ENCODE assay signal across 18 mouse cellular contexts in genomic region chr9:87822276-87822675, GRCm38 (mm10).
DNase-seq lines count a peak whose midpoint lies in the region; ATAC-seq and TF ChIP-seq lines count a peak whose summit lies in the region.
"Had no signal": no experiment of that assay in that cellular context is flagged by ENCODE, and none has a peak within 500 bp of the region (broad histone marks: within the 10 kb centered on the region; RNA-seq: fewer than 3 reads in every experiment).

No protein-coding gene starts in this region.

- dilution Hi-C loops in CH12.LX (cut with MboI; ENCODE audit: extremely low pct_ligation_motif_present, extremely low pct_unique_long_range_greater_than_20kb, low sequenced_read_pairs): no loop called here

- in situ Hi-C loops in CH12.LX (cut with MboI; ENCODE audit: low pct_ligation_motif_present, low pct_unique_long_range_greater_than_20kb, low sequenced_read_pairs): no loop called here

- 0 out of 2 replicates have a peak overlapping the region, but pooled peaks have one; percentile 12 for H3K4me2 ChIP-seq in CH12.LX (ENCODE audit: insufficient read depth, low read depth, poor library complexity, severe bottlenecking)
- H3K4me2 ChIP-seq: forebrain, embryonic 13.5 days; heart, embryonic 12.5 days; hindbrain, embryonic 14.5 days; kidney, embryonic 15.5 days had no signal

- no peak for TF ChIP-seq POLR2A in cerebellum, adult 2 months (IDR thresholded peaks at IDR 0.05; ENCODE audit: borderline replicate concordance, insufficient read depth, low read length)
- no peak for TF ChIP-seq POLR2A in CH12.LX (IDR thresholded peaks at IDR 0.05; ENCODE audit: low read depth, low read length)
- TF ChIP-seq POLR2A in brain, embryonic 14.5 days (IDR thresholded peaks at IDR 0.05; ENCODE audit: borderline replicate concordance, extremely low read depth, insufficient read depth, insufficient read length, poor library complexity, severe bottlenecking): no peak

- no peak overlapping the region for H3K27ac ChIP-seq in cerebellum, adult 2 months (ENCODE audit: insufficient read depth, low read length)
- no peak overlapping the region for H3K27ac ChIP-seq in CH12.LX (ENCODE audit: insufficient read depth, low read depth)
- H3K27ac ChIP-seq: embryonic facial prominence, embryonic 10.5 days; forebrain, embryonic 13.5 days; hindbrain, embryonic 10.5 days; hindbrain, embryonic 14.5 days; kidney, embryonic 15.5 days had no signal

- TF ChIP-seq CTCF in cerebellum, adult 2 months (IDR thresholded peaks at IDR 0.05; ENCODE audit: borderline replicate concordance, insufficient read depth, low read depth, low read length): no peak
- no peak for TF ChIP-seq CTCF in CH12.LX (conservative IDR thresholded peaks at IDR 0.05 in 1 of 2, IDR thresholded peaks at IDR 0.05 in 1 of 2; ENCODE audit: low read depth in 2 of 2, low read length in 2 of 2)
- no peak for TF ChIP-seq CTCF in brain, embryonic 14.5 days (IDR thresholded peaks at IDR 0.05; ENCODE audit: borderline replicate concordance, extremely low read depth, insufficient read depth, insufficient read length)

- H3K4me1 ChIP-seq in cerebellum, adult 2 months (ENCODE audit: control insufficient read depth, insufficient read depth, low read length): no peaks in the 10 kb centered on the region
- 0 out of 4 replicates have a peak, but pooled peaks cover 0 to 2% of the 10 kb centered on the region in 2 experiments for H3K4me1 ChIP-seq in CH12.LX (ENCODE audit: control insufficient read depth in 1 of 2, insufficient read depth in 2 of 2)
- H3K4me1 ChIP-seq: forebrain, embryonic 13.5 days; heart, embryonic 12.5 days; hindbrain, embryonic 10.5 days; kidney, embryonic 15.5 days had no signal

- no peaks in the 10 kb centered on the region for H3K79me2 ChIP-seq in CH12.LX (replicated peaks; ENCODE audit: control insufficient read depth, extremely low read depth, insufficient read depth, poor library complexity, severe bottlenecking)

- H3K27me3 ChIP-seq in cerebellum, adult 2 months (ENCODE audit: control insufficient read depth, insufficient read depth, low read length): no peaks in the 10 kb centered on the region; the same call in 1 of the 2 replicates
- no peaks in the 10 kb centered on the region for H3K27me3 ChIP-seq in CH12.LX (replicated peaks)
- H3K27me3 ChIP-seq: forebrain, embryonic 13.5 days; kidney, embryonic 15.5 days had no signal

- H3K9me3 ChIP-seq in CH12.LX (replicated peaks; ENCODE audit: low read length): no peaks in the 10 kb centered on the region
- H3K9me3 ChIP-seq: embryonic facial prominence, embryonic 10.5 days; forebrain, embryonic 13.5 days; heart, embryonic 12.5 days; hindbrain, embryonic 10.5 days; kidney, embryonic 15.5 days had no signal

- no peaks in the 10 kb centered on the region for H3K36me3 ChIP-seq in CH12.LX (replicated peaks in 1 of 2; ENCODE audit: control insufficient read depth in 1 of 2, insufficient read depth in 1 of 2, low read length in 1 of 2)
- H3K36me3 ChIP-seq: embryonic facial prominence, embryonic 10.5 days; heart, embryonic 12.5 days; hindbrain, embryonic 10.5 days; kidney, embryonic 15.5 days had no signal

- no peak for ATAC-seq in cerebellum, adult (ENCODE audit: insufficient number of reproducible peaks, low FRiP score, low TSS enrichment)
- ATAC-seq: forebrain, embryonic 13.5 days; intestine, embryonic 16.5 days had no signal

- H3K4me3 ChIP-seq in cerebellum, adult 2 months (replicated peaks; ENCODE audit: insufficient read depth, low read depth, low read length): no peak overlapping the region
- no peak overlapping the region for H3K4me3 ChIP-seq in CH12.LX (replicated peaks in 1 of 3; ENCODE audit: low read depth in 2 of 3, low read length in 2 of 3, poor library complexity in 1 of 3)
- H3K4me3 ChIP-seq: embryonic facial prominence, embryonic 10.5 days; forebrain, embryonic 13.5 days; heart, embryonic 12.5 days; hindbrain, embryonic 10.5 days; kidney, embryonic 15.5 days had no signal

- 35% methylated on average over 5 of the region's 5 CpGs for WGBS in cerebellum, adult 2 months

- intact Hi-C loops in left cerebral cortex, postnatal 4 days (cut with DNase I): no loop called here

- no peak overlapping the region for H3K9ac ChIP-seq in CH12.LX (ENCODE audit: insufficient read depth, low read depth)
- H3K9ac ChIP-seq: forebrain, embryonic 13.5 days; heart, embryonic 12.5 days; hindbrain, embryonic 14.5 days; kidney, embryonic 15.5 days had no signal

- peak; percentile 24 to 54 for DNase-seq in cerebellum, adult 2 months
- DNase-seq in CH12.LX (ENCODE audit: extremely low read depth): no peak
- peak; percentile 12 for DNase-seq in brain, embryonic 14.5 days (ENCODE audit: low read depth)
- peak; percentile 39 to 48 for DNase-seq in cerebellum, postnatal 10 days
- no peak for DNase-seq in adrenal gland, postnatal 36 days
- DNase-seq in gastrocnemius, adult 18-20 months (ENCODE audit: low spot score): no peak
- no peak for DNase-seq in left cerebral cortex, postnatal 4 days
- DNase-seq: adrenal gland, adult 8-10 months; gastrocnemius, postnatal 10 days; kidney, adult 2 months had no signal

- TF ChIP-seq RAD21 in CH12.LX (IDR thresholded peaks at IDR 0.05; ENCODE audit: low read depth, low read length): no peak

- TF ChIP-seq EP300 in CH12.LX (IDR thresholded peaks at IDR 0.05; ENCODE audit: low read length): no peak

TF ChIP-seq in CH12.LX, 34 proteins besides CTCF, POLR2A, EP300 and RAD21:
- no peak for TF ChIP-seq SMC3 (IDR thresholded peaks at IDR 0.05; ENCODE audit: low read depth, low read length)
- no peak for TF ChIP-seq CHD2 (IDR thresholded peaks at IDR 0.05; ENCODE audit: low read length)
- TF ChIP-seq E2F4 (IDR thresholded peaks at IDR 0.05; ENCODE audit: insufficient replicate concordance, low read depth, low read length): no peak
- TF ChIP-seq TCF12 (IDR thresholded peaks at IDR 0.05; ENCODE audit: low read depth, low read length): no peak
- no peak for TF ChIP-seq TBP (conservative IDR thresholded peaks at IDR 0.05; ENCODE audit: low read depth, low read length)
- TF ChIP-seq ZC3H11A (IDR thresholded peaks at IDR 0.05; ENCODE audit: low read depth, low read length): no peak
- no peak for TF ChIP-seq MYC (IDR thresholded peaks at IDR 0.05; ENCODE audit: low read depth, low read length)
- no peak for TF ChIP-seq MEF2A (IDR thresholded peaks at IDR 0.05; ENCODE audit: borderline replicate concordance, low read depth, low read length)
- TF ChIP-seq ELF1 (IDR thresholded peaks at IDR 0.05; ENCODE audit: low read depth, low read length): no peak
- no peak for TF ChIP-seq ZMIZ1 (IDR thresholded peaks at IDR 0.05; ENCODE audit: low read depth, low read length)
- TF ChIP-seq PAX5 (IDR thresholded peaks at IDR 0.05; ENCODE audit: low read length): no peak
- TF ChIP-seq BHLHE40 (IDR thresholded peaks at IDR 0.05; ENCODE audit: low read depth, low read length): no peak
- TF ChIP-seq CHD1 (IDR thresholded peaks at IDR 0.05; ENCODE audit: low read depth, low read length): no peak
- TF ChIP-seq ETS1 (conservative IDR thresholded peaks at IDR 0.05; ENCODE audit: low read depth, low read length): no peak

Comparison
In these comparisons a context has a peak if more than half of its experiments do, and no peak if none do; other contexts are left out.
1. DNase-seq: peak in cerebellum, adult 2 months (2 of 2), brain, embryonic 14.5 days (single experiment) and cerebellum, postnatal 10 days (2 of 2); none in CH12.LX (single experiment), adrenal gland, postnatal 36 days (0 of 2), gastrocnemius, adult 18-20 months (single experiment) and left cerebral cortex, postnatal 4 days (single experiment).